Mouse (Mus musculus) G1E (cell line): ENCODE results near the gene Cmtm1.

Experiments used
- CTCF ChIP-seq: IDR thresholded peaks from 2 replicates; pipeline ENCODE4 v1.5.1; 2012; ENCODE audit warnings: low read depth, low read length, inconsistent platforms, mixed read lengths
- GATA1 ChIP-seq: IDR thresholded peaks from 2 replicates; pipeline ENCODE4 v1.6.1; 2012; ENCODE audit warnings: borderline replicate concordance, low read length, inconsistent platforms, mixed read lengths

DNA sequence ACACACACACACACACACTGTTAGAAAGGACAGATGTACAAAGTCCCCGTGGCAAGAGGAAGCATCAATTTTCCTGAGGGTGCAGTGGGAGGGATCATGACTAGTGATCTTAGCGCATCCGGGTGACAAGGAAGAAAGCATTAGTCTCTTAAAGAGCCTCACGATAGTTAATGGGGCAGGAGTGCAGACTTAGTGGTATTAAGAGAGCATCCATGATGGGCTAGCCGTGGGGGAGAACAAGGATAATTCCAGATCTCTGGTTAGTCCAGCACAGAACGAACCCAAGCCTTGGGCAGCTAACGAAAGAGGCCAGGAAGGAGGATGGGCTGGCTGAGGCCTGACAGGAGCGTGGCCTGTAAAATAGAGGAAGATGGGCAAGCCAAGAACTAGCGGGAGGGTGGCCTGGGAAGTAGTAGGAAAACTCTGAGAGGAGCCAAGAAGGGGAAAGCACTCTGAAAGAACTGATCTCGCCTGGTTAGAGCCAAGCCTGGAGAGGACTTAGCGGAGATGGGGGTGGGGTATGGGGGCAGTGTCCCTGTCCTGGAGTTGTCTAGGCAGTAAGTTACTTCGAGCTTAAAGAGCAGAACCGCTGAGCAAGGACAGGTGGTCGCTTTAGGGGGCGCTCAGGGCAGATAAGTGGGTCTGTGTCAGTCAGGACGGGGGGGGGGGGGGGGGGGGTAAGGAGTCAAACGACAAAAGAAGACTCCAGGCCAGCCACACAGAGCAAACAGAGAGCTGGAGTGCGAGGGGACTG, 29.5 kb upstream of the Cmtm1 start, which contains the start of gene Cmtm3:
- TF ChIP-seq CTCF (no peak), GATA1 (no peak)
